Mouse (Mus musculus): Measurements from ENCODE around the gene Gpm6b. TPM values are rescaled to one million over a fixed set of nuclear protein-coding genes. Genes with fewer than 3 reads are reported as not detected.

Gene Gpm6b
- total RNA-seq, 2 experiments from 2014 or later: 12.4 to 12.9 TPM

GRCm38 (mm10) chrX:166293465-166293864 lies 54.8 kb downstream of the Gpm6b start:
- intact Hi-C loops (cut with DNase I): no loop called here
- DNase-seq (ENCODE audit: low spot score): no peak

DNA sequence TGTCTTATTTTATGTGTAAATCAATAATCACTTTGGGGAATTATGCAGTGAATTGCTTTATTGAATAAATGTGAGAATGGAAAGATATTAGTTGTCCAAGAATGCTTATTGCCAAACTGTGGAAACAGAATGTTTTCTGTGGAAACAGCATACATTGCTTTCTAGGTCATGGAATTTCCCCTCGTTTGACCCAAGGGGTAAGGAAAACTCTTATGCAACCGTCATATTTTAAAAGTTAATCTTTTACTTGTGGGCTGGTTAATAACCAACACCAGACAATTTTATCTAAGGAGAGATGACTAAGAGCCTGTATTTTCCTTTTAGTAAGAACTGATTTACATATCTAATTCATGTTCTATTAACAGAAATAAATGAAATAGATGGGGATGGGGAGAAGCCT lies 64.1 kb downstream of the Gpm6b start:
- intact Hi-C loops (cut with DNase I): no loop called here
- no peak for DNase-seq (ENCODE audit: low spot score)

GRCm38 (mm10) chrX:166304355-166304754 lies 65.6 kb downstream of the Gpm6b start:
- intact Hi-C loops (cut with DNase I): no loop called here
- DNase-seq (ENCODE audit: low spot score): no peak

DNA sequence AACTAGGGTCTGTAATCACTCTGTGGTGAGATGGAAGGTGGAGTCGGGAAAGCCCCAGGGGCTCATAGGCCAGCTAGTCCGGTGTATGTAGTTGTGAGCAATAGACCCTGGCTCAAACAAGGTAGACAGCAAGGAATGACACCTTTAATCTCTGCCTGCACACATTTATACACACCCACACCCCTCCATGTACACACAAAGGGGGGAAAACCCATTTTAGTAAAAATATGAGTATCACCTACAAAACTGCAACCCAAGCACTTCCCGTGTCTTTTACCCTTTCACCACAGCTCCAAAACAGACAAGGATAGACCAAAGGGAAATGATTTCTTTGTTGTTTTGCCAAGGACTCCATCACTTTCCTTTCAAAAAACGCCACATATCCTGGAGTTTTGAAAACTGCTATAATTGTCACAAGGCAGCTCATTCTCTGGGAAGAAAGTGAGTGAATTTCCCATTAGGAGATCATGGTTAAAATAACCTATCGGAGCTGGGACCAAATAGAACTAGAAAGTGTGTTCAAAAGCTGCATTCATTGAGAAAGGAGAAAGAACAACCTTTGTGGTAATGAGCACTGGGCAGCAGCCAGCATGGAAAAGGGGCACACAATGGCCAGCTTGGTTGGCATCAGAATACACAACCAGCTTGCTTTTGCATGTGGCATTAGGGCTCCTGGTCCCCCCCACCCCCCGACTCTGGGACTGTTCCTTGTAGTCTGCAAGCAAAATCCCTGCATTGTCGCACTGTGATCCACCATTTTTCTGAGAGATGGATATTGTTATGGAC lies 68.9 kb downstream of the Gpm6b start:
- no peak for DNase-seq (ENCODE audit: low spot score)
- intact Hi-C loops (cut with DNase I): no loop called here

GRCm38 (mm10) chrX:166308798-166309197 lies 70.1 kb downstream of the Gpm6b start:
- no peak for DNase-seq (ENCODE audit: low spot score)
- intact Hi-C loops (cut with DNase I): no loop called here

DNA sequence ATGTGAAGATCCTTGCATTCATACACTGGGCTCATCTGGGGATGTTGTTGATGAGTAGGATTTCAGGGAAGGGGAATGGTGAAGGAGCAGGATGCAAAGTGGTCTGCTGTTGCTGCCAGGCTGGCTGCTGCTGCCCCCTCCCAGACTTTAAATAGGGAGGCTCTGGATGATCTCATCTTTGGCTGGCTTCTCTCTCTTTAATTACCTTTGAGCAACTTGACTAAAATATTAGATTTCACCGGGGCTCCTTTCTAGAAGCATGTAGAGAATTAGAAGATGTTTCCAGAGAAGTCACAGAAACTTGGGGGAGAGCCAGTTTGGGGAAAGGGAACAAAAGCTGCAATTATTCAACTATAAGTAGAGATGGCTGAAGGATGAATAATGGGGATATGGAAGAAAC lies 76.5 kb downstream of the Gpm6b start:
- intact Hi-C loops (cut with DNase I): no loop called here

GRCm38 (mm10) chrX:166316552-166317375 lies 78.1 kb downstream of the Gpm6b start:
- DNase-seq (ENCODE audit: low spot score): no peak
- intact Hi-C loops (cut with DNase I): no loop called here

More for the DNA sequence above, 76.5 kb downstream of the Gpm6b start:
- no peak for DNase-seq (ENCODE audit: low spot score)

DNA sequence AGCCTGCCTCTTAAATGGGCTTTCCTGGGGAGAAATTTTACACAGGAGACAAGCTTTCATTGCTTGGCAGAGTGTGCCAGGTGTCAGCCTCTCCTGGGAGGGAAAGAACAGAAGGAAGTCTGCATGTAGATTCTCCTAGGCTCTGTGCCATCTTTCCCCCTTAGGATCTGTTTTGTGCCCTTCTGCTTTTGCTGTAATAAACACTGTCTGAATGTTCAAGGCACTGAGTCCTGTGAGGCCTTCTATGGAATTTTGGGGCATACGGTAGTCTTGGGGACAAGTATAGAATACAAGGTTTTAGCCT lies 78.6 kb downstream of the Gpm6b start:
- DNase-seq (ENCODE audit: low spot score): no peak
- intact Hi-C loops (cut with DNase I): no loop called here

DNA sequence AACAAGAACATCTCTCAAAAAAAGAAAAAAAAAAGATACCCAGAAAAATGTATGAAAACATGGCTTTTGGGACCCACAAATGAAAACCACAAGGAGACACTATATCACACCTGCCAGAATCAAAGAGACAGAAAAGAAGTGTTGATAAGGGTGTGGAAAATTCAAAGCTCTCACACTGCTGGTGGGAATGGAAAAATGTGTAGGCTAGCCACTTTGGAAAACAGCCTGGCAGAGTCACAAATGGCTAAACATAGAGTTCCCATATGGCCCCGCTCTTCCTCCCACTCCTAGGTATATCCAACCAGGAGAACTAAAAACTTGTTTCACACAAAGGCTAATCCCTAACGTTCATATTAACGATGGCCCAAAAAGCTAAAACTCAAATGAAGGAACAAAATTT lies 84.5 kb downstream of the Gpm6b start:
- DNase-seq (ENCODE audit: low spot score): no peak
- intact Hi-C loops (cut with DNase I): no loop called here

- DNase-seq (ENCODE audit: low spot score): no peak
- intact Hi-C loops (cut with DNase I): no loop called here
These were observed 88.9 kb downstream of the Gpm6b start for GRCm38 (mm10) chrX:166327621-166328020.

DNA sequence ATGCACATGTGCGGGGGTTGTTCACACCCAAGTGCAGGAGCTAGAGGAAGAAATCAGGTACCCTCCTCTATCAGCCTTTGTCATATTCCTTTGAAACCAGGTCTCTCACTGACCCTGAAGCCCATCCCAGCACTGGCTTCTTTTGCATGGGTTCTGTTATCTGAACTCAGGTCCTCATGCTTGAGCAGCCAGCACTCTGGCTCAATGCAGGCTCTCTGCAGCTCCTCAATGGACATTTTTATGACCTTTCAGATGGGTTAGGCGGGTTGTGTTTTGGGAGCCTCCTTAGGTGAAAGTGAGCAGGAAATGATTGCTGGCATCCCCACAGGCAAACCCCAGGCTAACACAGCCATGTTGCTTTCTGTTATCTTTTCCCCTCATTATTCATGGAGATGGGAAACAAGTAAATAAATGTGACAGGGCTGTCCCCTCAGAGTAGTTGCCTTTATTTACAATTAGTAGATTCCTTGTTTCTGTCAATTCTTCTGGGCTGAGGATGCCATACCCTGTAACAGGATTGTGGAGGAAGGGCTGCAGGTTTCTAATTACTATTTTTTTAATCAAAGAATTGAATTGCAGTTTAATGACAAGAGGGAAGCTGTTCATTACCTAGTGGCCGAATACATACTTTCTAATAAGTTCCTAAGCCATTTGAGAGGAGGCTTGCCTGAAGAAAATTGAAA lies 89.6 kb downstream of the Gpm6b start:
- DNase-seq (ENCODE audit: low spot score): no peak
- intact Hi-C loops (cut with DNase I): no loop called here

- intact Hi-C loops (cut with DNase I): no loop called here
- no peak for DNase-seq (ENCODE audit: low spot score)
These were observed 90.3 kb downstream of the Gpm6b start for GRCm38 (mm10) chrX:166328904-166329451.

DNA sequence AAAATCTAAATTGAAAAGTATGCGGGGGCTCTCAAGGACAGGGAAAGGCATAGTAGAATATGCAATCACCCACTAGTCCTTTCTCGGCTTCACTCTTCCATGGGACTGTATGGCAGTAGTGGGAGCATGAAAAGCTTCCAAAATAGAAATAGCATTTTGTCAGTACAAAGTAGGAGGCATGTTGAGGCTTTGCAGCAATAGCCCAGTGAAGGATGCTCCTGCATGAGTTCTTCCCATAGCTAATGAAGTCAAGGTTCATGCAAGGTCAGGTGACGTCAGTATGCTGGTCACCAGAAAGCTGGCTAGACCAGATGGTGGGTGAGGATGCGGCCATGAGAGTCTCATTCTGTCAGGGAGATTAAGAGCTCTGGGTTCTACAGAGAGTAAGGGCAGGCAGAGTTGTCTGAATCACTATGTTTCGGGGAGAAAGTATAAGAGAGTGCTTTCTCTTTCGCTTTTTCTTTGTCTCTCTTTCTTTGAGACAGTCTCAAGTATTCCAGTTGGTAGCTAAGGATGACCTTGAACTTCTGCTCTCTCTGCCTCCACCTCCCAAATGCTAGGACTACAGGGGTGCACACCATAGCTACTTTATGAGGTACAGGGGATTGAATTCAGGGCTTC lies 95.9 kb downstream of the Gpm6b start:
- intact Hi-C loops (cut with DNase I): no loop called here
- no peak for DNase-seq (ENCODE audit: low spot score)

GRCm38 (mm10) chrX:166338353-166338752 lies 99.6 kb downstream of the Gpm6b start:
- intact Hi-C loops (cut with DNase I): no loop called here
- DNase-seq (ENCODE audit: low spot score): no peak

GRCm38 (mm10) chrX:166338784-166339520 lies 100.2 kb downstream of the Gpm6b start:
- intact Hi-C loops (cut with DNase I): no loop called here
- DNase-seq (ENCODE audit: low spot score): no peak

- DNase-seq (ENCODE audit: low spot score): no peak
- intact Hi-C loops (cut with DNase I): no loop called here
These were observed 101.2 kb downstream of the Gpm6b start for GRCm38 (mm10) chrX:166339911-166340310.

DNA sequence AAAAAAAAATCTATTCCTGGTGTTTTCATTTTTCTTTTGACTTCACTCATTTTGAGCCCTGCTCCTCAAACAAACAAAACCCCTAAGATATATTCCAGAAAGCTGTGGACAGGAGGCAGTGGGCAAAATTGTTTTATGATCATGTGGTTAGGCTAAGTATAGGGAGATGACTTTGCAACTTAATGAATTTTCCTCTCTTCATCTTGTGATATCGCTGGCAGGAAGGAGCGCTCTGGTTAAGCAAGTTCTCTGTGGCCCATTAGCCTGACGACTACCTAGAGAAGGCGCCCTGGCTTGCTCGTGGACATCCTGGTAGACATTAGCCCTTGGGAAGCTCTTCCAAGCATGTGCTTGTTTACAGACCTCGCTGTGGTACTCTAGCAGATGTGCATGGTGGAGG lies 103.1 kb downstream of the Gpm6b start:
- DNase-seq (ENCODE audit: low spot score): no peak
- intact Hi-C loops (cut with DNase I): no loop called here

DNA sequence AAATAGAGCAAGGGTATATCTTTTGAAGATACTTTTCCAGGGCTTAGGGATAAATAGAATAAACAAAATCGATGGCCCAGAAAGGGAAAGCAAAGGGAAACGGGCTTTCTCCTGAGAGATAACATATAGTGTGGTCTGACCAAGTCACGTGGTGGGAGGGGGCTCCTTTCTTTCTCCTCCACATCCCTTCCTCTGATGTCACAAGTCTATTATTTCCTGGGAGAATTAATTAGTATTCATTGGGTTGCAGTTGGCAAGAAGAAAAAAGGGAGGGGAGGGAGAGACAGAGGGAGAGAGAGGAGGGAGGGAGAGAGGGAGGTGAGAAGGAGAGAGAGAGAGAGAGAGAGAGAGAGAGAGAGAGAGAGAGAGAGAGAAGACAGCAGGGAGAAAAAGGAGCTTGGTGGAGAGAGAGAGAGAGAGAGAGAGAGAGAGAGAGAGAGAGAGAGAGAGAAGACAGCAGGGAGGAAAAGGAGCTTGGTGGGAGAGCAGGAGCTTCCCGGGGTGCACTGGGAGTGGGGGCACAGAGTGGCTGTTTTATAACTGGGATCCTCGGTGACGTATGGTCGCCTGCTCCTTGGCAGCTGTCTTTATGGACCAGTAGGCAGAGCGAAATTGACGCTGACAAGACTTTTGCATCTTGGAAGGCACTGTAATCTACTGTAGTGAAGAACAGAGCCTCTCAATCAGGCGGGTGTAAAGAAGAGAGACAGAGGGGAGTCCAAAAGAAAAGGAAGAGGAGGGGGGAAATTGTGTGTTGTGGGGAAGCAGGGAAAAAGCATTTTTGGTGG lies 105.7 kb downstream of the Gpm6b start:
- DNase-seq (ENCODE audit: low spot score): no peak
- intact Hi-C loops (cut with DNase I): no loop called here

GRCm38 (mm10) chrX:166348086-166348485 lies 109.4 kb downstream of the Gpm6b start:
- intact Hi-C loops (cut with DNase I): no loop called here
- DNase-seq (ENCODE audit: low spot score): no peak

All from heart, postnatal 25 days (tissue).